Mouse (Mus musculus) midbrain, embryonic 10.5 days (tissue): ENCODE data around the gene Dysf. TPM values are rescaled to one million over a fixed set of nuclear protein-coding genes. Genes with fewer than 3 reads are reported as not detected.
A peak's percentile ranks its signal among the peaks of the same experiment; 100 is the strongest.

Experiments
- DNase-seq: peaks from one replicate; pipeline ENCODE4 v3.0.0-alpha.2; 2017; ENCODE audit warnings: low spot score
- H3K27ac ChIP-seq: fragments of 300-500 bp; sonication (generic); replicated peaks from 2 replicates; pipeline ENCODE4 v1.5.1; 2016; ENCODE audit warnings: mild to moderate bottlenecking
- H3K27me3 ChIP-seq: fragments of 300-500 bp; sonication (generic); 2 replicates; pipeline ENCODE4 v1.6.1; 2016; ENCODE audit warnings: low read depth, mild to moderate bottlenecking; ENCODE audit not compliant: poor library complexity, severe bottlenecking
- H3K36me3 ChIP-seq: fragments of 300-500 bp; sonication (generic); 2 replicates; pipeline ENCODE4 v1.6.1; 2016; ENCODE audit warnings: mild to moderate bottlenecking, moderate library complexity
- H3K4me1 ChIP-seq: fragments of 300-500 bp; sonication (generic); 2 replicates; pipeline ENCODE4 v1.6.1; 2016
- H3K4me3 ChIP-seq: fragments of 300-500 bp; sonication (generic); 2 replicates; pipeline ENCODE4 v1.5.1; 2016; ENCODE audit warnings: mild to moderate bottlenecking, moderate library complexity
- H3K9me3 ChIP-seq: fragments of 300-500 bp; sonication (generic); replicated peaks from 2 replicates; pipeline ENCODE4 v1.6.1; 2016; ENCODE audit warnings: mild to moderate bottlenecking
- WGBS: fragments of 180-500 bp; shearing (Covaris S2); methylation state at CpG from one replicate; pipeline ENCODE4 v1.1.7; 2016; 5-methylcytosine and 5-hydroxymethylcytosine counted together
- polyA plus RNA-seq: library from polyadenylated mRNA; unstranded; fragments of >200 nt; fragmentation: Nextera tagmentation; extraction: Ambion mirVana; gene quantifications from 2 replicates; pipeline ENCODE4 v1.2.1, GENCODE M21; 2016

Gene Dysf
- polyA plus RNA-seq, 1 experiment from 2014 or later, result 2.4 TPM

GRCm38 (mm10) chr6:84232063-84232760 lies 223.8 kb downstream of the Dysf start:
- peak overlapping the region; percentile 28; the same call in 1 of the 2 replicates for H3K27ac ChIP-seq
- WGBS, result 71% methylated on average over 8 of the region's 8 CpGs
- DNase-seq, result no peak
- H3K4me3 ChIP-seq, result no peak overlapping the region
- H3K36me3 ChIP-seq, result no peaks in the 10 kb centered on the region
- H3K4me1 ChIP-seq, result peaks cover 38% of the 10 kb centered on the region
- H3K9me3 ChIP-seq, result no peaks in the 10 kb centered on the region
- H3K27me3 ChIP-seq, result peaks cover 14% of the 10 kb centered on the region; the same call in 1 of the 2 replicates

GRCm38 (mm10) chr6:84233783-84234182 lies 225.4 kb downstream of the Dysf start:
- WGBS, result 78% methylated on average over 6 of the region's 6 CpGs
- no peak overlapping the region for H3K27ac ChIP-seq
- no peak for DNase-seq
- peaks cover 10% of the 10 kb centered on the region; the same call in 1 of the 2 replicates for H3K27me3 ChIP-seq
- H3K36me3 ChIP-seq, result no peaks in the 10 kb centered on the region
- peaks cover 30% of the 10 kb centered on the region for H3K4me1 ChIP-seq
- no peaks in the 10 kb centered on the region for H3K9me3 ChIP-seq
- no peak overlapping the region for H3K4me3 ChIP-seq

GRCm38 (mm10) chr6:84235365-84235764 lies 227.0 kb downstream of the Dysf start:
- Histone ChIP-seq H3K36me3 (no peaks in the 10 kb centered on the region), H3K9me3 (no peaks in the 10 kb centered on the region)
- WGBS, result 85% methylated on average over 2 of the region's 2 CpGs

GRCm38 (mm10) chr6:84243385-84243784 lies 235.0 kb downstream of the Dysf start:
- no peak for DNase-seq
- Histone ChIP-seq H3K4me1 (no peaks in the 10 kb centered on the region), H3K27ac (no peak overlapping the region), H3K27me3 (no peaks in the 10 kb centered on the region), H3K9me3 (no peaks in the 10 kb centered on the region), H3K4me3 (no peak overlapping the region), H3K36me3 (no peaks in the 10 kb centered on the region)
- 94% methylated on average over 3 of the region's 3 CpGs for WGBS

More at GRCm38 (mm10) chr6:84235365-84235764, 227.0 kb downstream of the Dysf start:
- Histone ChIP-seq H3K4me1 (peaks cover 16% of the 10 kb centered on the region), H3K27ac (no peak overlapping the region), H3K27me3 (peaks cover 7% of the 10 kb centered on the region; the same call in 1 of the 2 replicates), H3K4me3 (no peak overlapping the region)
- no peak for DNase-seq

- Histone ChIP-seq H3K4me3 (no peak overlapping the region), H3K36me3 (no peaks in the 10 kb centered on the region), H3K4me1 (no peaks in the 10 kb centered on the region), H3K9me3 (no peaks in the 10 kb centered on the region), H3K27ac (no peak overlapping the region), H3K27me3 (no peaks in the 10 kb centered on the region)
- no peak for DNase-seq
- WGBS, result 68% methylated on average over 4 of the region's 4 CpGs
Measured at GRCm38 (mm10) chr6:84246101-84246760, 237.8 kb downstream of the Dysf start.

GRCm38 (mm10) chr6:84246979-84247378 lies 238.6 kb downstream of the Dysf start:
- no peaks in the 10 kb centered on the region for H3K4me1 ChIP-seq
- H3K27ac ChIP-seq, result no peak overlapping the region
- no peaks in the 10 kb centered on the region for H3K36me3 ChIP-seq
- WGBS, result 55% methylated on average over 5 of the region's 5 CpGs
- no peaks in the 10 kb centered on the region for H3K27me3 ChIP-seq
- DNase-seq, result no peak
- H3K9me3 ChIP-seq, result no peaks in the 10 kb centered on the region
- no peak overlapping the region for H3K4me3 ChIP-seq

Other genes starting within 250 kb of the Dysf start
- gene Ankrd53, start 245.9 kb upstream of the Dysf start, polyA plus RNA-seq, result 0.24 TPM in 1 of 2 replicates, not detected in the other
- 81.6 and 81.7 TPM in 2 replicates for gene Tex261, start 232.8 kb upstream of the Dysf start, polyA plus RNA-seq
- gene Nagk, start 213.6 kb upstream of the Dysf start, polyA plus RNA-seq, result 26.1 and 35.2 TPM in 2 replicates
- 18.6 and 20.5 TPM in 2 replicates for gene Paip2b, start 176.8 kb upstream of the Dysf start, polyA plus RNA-seq
- gene Zfp638, start 141.5 kb upstream of the Dysf start, polyA plus RNA-seq, result 67.2 and 72.9 TPM in 2 replicates